Mouse (Mus musculus): ENCODE measurements around the gene Snupn. TPM values are rescaled to one million over a fixed set of nuclear protein-coding genes. Genes with fewer than 3 reads are reported as not detected.

Gene Snupn
- 16.7 and 19.5 TPM in 2 replicates for polyA plus RNA-seq (2012; rRNA removed)

GRCm38 (mm10) chr9:56950414-56951400, at the start of gene Snupn:
Gene Snupn (plus strand): TSS chr9:56950878.

GRCm38 (mm10) chr9:56928041-56928811, 22.5 kb upstream of the Snupn start, which contains the start of gene Snx33:
Gene Snx33 (minus strand): TSS chr9:56928371.

DNA sequence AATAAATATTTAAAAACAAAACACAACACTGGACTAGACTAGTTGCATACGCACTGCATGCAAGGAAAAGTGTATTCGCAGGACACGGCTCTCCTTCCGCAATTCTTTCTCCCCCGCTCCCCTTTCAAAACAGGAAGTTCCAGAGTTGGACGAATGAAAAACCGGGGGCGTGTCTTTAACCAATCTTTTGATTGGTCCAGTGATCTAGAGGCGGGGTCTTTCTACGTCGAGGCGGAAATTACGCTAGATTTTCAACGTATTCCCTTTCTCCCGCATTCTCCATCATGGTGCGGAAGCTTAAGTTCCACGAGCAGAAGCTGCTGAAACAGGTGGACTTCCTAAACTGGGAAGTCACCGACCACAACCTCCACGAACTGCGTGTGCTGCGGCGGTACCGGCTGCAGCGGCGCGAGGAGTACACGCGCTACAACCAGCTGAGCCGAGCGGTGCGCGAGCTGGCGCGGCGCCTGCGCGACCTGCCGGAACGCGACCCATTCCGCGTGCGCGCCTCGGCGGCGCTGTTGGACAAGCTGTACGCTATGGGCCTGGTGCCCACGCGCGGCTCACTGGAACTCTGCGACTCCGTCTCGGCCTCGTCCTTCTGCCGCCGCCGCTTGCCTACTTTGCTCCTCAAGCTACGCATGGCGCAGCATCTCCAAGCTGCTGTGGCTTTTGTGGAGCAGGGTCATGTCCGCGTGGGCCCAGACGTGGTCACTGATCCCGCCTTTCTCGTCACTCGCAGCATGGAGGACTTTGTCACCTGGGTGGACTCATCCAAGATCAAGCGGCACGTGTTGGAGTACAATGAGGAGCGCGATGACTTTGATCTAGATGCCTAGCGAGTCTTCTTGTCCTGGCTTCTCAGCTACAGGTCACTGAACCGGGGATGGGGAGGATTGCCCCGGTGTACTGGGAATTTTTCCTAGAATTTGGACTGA, 13.2 kb upstream of the Snupn start, which contains the start of gene Imp3:
Gene Imp3, plus strand, starts transcription at position 253 of the 938 bp plus-strand sequence.

DNA sequence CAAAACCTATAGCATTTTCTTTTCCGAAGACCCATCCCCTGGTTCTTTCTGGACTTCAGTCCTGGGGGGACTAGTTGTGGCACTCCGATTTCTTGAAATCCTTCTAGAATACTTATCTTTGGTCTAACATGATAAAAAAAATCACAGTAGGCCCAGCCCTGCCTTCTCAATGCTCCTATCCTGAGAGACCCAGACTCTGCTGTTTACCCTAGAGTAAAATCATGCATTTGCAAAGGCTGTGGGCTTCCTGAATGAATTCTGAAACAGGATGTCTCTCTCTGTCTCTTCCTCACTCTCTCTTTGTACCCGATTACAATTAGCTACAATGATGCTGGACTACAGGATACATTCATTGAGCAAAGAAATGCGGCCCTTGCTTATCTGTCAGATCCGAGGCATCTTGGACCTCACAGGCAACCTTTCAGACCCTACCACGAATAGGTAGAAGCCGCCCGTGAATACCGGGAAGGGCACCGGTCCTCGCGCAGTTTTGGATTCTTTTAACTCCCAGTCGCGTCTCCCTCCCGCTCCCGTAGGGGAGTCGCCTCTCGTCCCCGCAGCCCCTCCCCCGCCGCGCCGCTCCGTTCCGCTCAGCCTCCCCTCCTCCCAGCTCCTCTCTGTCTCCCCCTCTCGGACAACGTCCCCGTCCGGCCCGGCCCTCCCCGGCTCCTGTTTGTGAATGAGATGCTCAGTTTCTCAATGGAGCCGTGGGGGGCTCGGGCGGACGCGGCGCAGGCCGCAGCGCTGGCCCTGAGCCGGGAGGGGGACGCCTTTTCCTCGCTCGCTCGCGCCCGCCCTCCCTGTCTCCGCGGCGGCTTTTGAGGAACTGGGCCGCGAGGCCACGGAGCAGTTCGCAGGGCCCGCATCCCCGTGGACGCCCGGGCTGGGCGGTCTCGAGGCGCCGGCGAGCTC, 43.9 kb downstream of the Snupn start, which contains the start of gene Ptpn9:
Gene Ptpn9, plus strand, starts transcription at position 638 of the 912 bp plus-strand sequence.

Other genes starting within 250 kb of the Snupn start
- gene Lingo1, start 154.4 kb upstream of the Snupn start, polyA plus RNA-seq (2012; rRNA removed), result 202 and 209 TPM in 2 replicates
- 0.14 and 0.47 TPM in 2 replicates for gene Odf3l1, start 86.2 kb upstream of the Snupn start, polyA plus RNA-seq (2012; rRNA removed)
- gene Cspg4, start 85.8 kb upstream of the Snupn start, polyA plus RNA-seq (2012; rRNA removed), result 7.8 and 8.9 TPM in 2 replicates
- gene Snx33, start 22.5 kb upstream of the Snupn start, polyA plus RNA-seq (2012; rRNA removed), result 2.0 and 2.1 TPM in 2 replicates
- 131 and 137 TPM in 2 replicates for gene Imp3, start 13.4 kb upstream of the Snupn start, polyA plus RNA-seq (2012; rRNA removed)
- 44.1 and 45.8 TPM in 2 replicates for gene Ptpn9, start 44.0 kb downstream of the Snupn start, polyA plus RNA-seq (2012; rRNA removed)
- gene Sin3a, start 121.2 kb downstream of the Snupn start, polyA plus RNA-seq (2012; rRNA removed), result 38.4 and 47.6 TPM in 2 replicates
- gene Man2c1, start 179.8 kb downstream of the Snupn start, polyA plus RNA-seq (2012; rRNA removed), result 246 and 257 TPM in 2 replicates
- gene Neil1, start 197.4 kb downstream of the Snupn start, polyA plus RNA-seq (2012; rRNA removed), result 12.9 and 13.8 TPM in 2 replicates
- 238 and 247 TPM in 2 replicates for gene Commd4, start 207.5 kb downstream of the Snupn start, polyA plus RNA-seq (2012; rRNA removed)